Mouse (Mus musculus) liver, postnatal 0 days (tissue): ENCODE measurements at regions not wholly inside any gene's neighbourhood (a gene's known extent, or its start where the extent isn't known, plus 50 kb on each side); places are given as distances from the start of the nearest gene placed in this dataset.

Source experiments
- CTCF ChIP-seq: sonication (generic); IDR thresholded peaks from 2 replicates; pipeline ENCODE4 v1.5.1; 2016; ENCODE audit warnings: antibody characterized with exemption, low read depth
- EP300 ChIP-seq: IDR thresholded peaks from 2 replicates; pipeline ENCODE4 v1.6.1; 2016; ENCODE audit warnings: antibody characterized with exemption, low read depth, mild to moderate bottlenecking

DNA sequence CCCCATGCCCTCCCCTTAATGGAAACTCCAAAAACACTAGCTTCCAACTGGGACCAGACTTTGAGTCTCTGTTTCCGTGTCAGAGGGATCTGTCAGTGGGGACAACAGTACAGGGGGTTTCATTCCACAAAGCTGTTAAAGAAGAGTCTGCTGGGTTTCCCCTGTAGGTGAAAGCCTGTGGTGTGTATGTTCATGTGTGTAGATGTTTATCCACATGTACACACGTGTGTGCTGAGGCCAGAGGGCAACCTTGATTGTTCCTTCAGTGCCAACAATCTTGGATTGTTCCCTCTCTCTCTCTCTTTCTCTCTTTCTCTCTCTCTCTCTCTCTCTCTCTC is 165.9 kb downstream of the Cd47 start:
- TF ChIP-seq CTCF: no peak
- no peak for TF ChIP-seq EP300
